Mouse (Mus musculus) embryo, embryonic 9.5 days (tissue): Measurements from ENCODE around the gene Tmod3.
A peak's percentile ranks its signal among the peaks of the same experiment; 100 is the strongest.

Experiments used
- DNase-seq: peaks from one replicate; pipeline ENCODE4 v3.0.0-alpha.2; 2017; ENCODE audit errors: extremely low spot score

The Tmod3 gene

DNA sequence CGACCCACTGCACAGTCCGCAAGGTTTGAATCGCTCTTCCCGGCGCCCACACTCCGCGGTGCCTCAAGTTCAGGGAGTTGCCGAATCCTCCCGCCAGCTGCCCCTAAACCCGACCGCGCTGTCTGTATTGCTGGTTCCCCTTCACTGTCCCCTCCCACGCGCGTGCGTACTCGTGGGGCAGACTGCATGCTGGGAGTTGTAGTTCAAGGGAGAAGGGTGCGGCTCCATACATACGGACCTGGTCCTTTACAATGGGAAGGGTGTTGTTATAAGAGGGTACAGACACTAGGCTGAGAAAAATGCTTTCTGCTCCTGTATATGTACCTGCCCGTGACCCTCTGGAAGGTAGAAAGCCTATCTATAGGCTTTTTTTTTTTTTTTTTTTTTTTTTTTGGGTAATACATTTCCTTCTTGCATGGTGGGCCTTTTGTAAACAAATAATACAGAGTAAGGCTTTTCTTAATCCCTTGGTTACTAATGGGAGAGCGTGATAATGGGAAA is at the start of gene Tmod3:
Tmod3 (minus strand) TSS at position 146 of the 501 bp plus-strand sequence.
- DNase-seq, result peak; percentile 96

DNA sequence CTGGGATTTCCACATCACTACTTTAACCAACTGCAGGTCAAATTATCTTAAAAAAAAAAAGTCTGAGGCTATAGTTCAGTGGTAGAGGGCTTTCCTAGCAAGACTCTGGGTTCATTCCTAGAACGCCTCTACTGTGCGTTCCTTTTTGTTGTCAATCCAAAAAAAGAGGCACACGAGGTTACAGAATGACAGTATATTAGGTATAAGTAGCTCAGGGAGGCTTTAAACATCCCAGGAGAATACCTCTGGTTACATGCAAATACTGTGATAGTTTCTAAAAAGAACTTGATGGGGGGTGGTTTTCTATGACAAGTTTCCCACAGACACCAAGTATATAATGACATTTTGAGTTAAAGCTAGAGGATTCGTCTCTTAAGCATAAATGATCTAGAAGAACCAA is 48.0 kb upstream of the Tmod3 start:
- no peak for DNase-seq

DNA sequence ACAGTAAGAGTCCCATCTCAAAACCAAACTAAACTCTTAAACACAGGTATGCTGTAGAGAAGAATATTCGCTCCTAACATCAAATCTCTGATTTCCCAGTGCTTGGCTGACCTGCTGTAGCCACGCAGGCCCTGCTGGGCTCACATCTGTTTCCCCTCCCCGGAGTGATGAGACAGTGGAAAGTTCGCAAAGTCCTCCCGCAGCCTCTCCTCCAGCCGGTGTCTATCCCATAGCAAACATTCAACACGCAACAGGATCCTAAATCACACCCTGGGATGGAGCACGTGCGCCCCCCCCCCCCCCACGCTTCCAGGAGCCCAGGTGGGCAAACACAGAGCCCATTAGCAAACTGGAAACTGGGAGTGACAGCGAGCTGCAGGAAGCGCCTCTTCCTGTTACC is 42.1 kb upstream of the Tmod3 start:
- no peak for DNase-seq

DNA sequence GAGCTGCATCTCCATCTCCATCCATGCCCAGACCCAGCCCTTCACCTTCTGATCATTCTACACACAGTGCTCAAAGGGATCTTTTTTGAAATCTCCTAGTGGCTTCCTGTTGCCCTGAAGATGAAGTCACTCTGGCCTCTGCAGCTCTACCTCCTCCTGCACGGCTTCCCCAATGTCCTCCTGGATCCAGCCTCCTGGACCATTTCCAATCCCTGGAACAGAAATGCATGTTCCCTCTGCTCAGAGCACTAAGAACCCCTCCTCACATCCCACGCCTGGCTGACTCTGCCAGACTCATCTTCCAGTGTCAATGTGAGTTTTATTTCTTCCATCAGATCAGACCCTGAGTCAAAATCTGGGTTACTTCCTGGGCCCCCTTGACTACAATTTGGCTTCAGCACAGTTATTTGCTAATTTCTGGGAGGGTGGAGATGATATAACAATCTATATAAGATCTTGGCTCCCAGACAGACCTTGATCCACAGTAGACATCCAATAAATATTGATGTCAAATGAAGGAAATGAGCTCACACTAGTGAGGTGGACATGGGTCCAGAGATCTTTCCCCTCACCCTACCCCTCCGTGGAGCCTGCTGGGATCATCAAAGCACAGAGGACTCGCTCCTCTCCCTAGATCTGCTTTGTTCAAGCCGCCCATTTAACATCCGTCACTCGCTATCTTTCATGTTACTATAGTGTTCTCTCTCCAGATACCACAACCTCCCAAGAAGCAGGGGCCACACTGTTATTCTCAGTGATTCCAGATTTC is 40.9 kb upstream of the Tmod3 start:
- no peak for DNase-seq

DNA sequence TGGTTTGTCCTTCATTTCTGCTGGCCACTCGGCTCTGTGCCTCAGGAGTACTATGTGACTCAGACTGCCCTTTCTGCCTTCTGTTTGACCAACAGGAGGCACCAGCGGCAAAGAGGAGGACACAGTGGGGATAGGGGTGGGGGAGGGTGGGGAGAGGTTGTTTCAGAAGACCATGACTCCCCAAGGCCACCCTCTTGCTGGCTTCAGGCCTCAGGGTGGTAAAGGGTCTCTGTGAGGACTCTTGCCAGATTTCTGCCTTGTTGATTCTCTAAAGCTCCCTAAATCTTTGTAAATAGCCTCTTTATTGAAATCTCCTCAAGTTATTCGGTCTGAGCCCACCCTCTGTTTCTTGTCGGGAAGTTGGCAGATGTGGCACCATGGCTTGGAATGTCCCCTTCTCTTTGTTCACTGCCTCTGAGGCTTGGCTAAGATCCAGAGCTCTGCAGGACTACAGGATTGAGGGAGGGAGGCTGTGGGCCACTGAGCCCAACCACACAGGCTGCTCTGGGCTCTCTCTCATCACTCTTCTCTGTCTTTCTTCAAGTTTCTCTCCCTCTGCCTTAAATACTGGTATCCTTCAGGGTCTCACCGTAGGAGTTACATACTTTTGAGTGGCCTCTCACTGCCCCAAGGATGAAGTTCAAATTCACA is 39.9 kb upstream of the Tmod3 start:
- DNase-seq, result no peak

DNA sequence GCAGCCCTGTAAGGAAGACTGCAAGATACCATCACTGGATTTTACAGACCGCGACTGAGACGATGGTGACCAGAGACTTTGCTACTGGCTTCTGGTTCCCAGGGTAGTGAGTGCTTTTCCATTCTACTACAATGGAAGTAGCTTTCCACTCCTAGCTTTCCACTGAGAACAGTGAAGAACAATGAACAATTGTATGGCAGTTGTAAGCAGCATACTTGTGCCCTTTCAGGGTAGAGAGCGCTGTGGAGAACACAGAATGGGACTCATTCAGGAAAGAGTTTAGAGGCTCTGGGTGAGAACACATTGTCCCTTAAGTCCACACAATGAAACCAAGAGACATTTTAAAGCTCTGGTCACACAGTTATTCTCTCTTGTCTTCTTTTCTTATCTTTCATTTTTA is 38.1 kb upstream of the Tmod3 start:
- no peak for DNase-seq

DNA sequence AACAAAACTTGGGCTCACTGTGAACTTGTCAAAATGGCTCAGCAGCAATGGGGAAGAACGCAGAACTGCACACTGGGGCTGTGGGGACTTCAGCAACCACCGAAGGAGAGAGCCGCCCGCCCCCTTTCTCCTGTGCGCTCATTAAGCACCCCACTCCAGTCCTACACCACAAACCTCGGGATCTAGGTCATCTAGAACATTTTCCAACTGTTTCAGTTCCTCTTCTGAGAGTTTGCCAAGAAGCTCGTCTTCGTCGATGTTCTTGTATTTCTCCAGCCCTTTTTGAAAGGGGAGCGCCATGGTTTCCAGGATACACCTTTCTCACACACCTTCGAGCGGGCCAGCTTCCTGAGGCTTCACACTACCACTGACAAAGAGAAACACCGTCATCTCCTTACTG is 37.6 kb upstream of the Tmod3 start:
- DNase-seq, result no peak

DNA sequence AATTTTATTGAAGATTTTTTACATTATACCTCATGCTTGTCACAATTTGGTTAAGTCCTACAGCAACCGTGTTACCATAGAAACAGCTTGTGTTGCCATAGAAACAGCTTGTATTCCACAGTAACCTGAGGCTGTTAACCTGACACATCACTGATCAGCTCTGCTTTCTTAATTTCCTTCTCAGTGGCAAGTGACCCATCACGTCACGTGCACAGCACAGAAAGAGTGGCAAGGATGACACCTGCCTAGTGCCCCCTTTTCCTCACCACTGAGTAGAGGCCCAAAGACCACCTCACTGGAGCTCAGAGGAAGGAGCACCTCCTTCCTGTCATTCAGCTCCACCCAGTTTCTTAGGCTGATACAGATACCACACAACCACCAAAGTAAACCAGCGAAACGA is 34.0 kb upstream of the Tmod3 start:
- no peak for DNase-seq

DNA sequence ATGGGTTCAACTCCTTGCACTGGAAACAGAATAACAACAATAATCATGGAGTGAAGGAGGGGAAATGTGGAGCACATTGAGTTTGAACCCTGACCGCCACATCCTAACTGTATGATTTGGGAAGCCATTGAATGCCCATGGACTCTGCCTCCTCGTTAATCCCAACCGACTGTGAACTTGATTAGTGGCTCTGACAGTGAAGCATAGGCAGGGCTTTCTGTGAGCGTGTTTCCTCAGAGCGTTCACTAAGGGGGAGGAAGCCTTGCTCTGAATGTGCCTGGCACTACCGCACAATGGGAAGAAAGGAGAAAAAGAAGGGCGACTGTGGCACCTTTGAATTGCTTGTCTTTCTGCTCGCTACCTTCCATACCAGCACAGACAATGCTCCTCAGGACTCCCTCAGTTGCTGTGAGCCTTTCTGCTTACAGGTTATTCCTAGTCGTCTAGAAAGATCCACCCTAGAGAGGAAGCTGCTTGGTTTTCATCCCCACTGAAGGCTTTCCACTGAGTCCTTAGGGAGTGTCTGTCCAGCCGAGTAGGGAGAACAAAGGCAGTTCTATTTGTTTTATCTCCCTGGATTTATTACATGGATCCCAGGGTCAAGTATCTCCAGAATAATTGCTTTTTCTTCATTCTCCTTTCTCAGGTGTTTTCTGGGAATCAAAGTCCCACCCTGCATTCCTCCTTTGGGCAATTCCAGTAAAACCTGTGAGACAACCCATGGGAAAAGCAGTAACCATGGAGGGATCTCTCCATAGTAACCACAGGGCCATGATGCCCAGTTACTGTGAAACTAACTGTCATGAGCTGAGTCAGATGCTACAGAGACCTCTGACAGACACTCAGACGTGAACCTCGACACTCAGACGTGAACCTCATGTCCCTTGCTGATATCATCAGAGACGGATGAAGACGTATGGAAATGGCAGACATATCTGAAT is 30.7 kb upstream of the Tmod3 start:
- DNase-seq, result no peak

DNA sequence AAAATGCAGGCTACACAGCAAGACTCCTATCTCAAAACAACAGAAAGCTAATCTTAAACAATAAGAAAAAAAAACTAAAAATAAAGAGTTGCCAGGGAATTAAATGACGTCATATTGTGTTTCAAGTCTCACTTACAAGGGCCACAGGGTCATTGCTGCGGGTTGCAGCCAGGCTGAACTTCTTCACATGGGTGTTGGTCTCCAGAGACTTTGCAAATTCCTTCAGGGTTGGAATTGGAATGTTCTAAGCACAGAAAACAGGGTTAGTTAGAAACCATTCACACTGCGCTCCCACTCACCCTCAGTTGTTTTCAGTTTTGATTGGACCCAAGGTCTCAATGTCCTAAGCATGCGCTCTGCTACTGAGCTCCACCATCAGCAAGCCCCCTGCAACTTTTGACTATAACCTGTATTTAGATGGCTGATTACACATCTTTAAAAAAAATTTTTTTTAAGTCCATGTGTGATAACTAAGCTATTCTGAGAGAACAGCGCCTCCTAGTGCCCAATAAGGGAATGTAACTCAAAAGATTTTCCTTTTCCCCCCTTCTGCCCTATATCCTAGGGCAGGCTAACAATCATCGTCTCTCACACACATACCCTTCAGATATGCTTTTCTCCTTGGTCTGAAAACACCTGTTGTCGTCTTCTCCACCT is 22.4 kb upstream of the Tmod3 start:
- DNase-seq, result peak; percentile 32

DNA sequence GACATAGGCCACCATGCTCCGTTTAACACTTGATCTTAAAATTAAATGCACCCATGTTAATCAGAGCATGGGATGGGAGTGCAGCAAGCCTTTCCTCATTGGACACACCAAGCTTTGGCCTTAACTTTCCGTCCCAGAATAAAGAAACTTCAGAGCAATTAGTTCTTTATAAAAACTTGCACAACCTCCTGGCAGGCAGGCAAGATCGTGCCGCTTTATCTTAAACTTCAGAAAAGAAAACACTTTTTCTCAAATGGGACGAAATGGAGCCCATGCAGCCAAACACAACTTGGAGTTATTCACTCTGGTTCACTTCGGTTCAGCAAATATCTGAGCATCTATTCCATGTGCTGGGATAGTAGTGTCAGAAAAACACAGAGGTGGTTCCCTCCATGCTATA is 19.9 kb upstream of the Tmod3 start:
- DNase-seq, result no peak

DNA sequence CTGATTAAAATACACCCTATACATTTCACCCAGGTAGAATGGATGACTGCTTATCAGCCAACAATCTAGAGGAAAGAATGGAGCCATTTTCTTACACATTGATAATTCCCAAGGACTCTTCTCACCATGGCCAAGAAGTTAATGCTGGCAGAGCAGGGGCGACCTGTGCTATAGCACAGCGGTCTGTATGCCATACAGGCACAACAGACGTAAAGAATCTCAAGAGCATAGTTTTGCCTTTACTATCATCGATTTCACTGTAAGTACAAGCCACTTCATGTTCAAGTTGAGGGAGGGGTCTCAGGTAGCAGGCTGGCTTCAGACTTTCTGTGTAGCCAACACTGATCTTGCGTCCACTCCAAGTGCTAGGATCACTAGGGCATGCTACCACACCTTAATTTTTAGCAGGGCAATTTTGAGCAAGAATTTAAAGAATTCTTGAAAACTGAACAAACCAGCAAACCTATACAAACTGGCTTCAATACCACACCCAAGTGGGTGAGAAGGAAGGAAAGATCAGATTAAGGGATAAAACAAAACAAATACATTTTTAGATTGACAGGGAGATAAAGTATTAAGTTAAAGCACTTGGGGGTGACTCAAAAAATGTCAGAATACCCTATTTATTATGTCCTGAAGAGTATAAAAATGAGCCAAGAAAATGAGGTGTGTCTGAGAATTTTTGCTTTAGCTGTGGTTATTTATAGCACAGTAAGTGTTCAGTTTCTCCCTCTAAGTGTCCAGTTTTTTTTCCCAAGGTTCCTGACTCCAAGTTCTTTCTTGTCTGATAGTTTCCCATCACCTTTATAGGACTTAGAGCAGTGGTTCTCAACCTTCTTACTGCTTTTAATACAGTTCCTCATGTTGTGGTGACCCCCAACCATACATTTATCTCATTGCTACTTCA is 11.8 kb upstream of the Tmod3 start:
- no peak for DNase-seq

DNA sequence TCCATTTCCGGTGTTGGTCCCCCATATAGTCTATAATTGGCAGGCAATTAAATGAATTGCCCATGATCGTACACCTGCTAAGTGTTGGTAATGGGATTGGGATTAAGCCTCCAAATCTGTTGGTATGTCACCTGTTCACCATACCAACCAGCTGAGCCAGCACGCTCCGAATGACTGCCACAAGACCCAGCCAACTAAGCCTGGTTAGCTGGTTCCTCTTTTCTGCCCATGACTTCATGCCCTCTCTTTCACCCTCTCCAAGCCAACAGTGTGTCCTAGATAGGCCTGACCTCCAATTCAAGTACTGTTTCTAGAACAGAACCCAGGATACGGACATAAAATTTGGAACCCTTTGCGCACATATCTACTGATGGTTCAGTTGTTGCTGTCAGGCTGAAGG is 8.9 kb upstream of the Tmod3 start:
- DNase-seq, result no peak

DNA sequence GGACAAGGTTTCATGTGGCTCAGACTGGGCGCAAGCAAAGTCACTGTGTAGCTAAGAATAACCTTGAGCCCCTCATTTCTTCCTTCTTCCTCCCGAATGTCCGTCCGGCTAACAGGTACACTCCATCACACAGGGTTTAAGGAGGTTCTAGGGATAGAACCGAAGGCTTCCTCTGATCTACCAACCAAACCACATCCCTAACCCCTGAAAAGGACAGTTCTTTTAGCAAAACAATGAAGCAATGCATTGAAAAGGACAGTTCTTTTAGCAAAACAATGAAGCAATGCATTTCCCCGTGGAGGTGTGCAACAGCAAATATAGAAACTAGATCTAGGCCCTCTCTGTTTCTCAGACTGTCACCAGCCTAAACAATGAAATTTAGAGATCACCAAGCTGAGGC is 5.4 kb upstream of the Tmod3 start:
- no peak for DNase-seq

DNA sequence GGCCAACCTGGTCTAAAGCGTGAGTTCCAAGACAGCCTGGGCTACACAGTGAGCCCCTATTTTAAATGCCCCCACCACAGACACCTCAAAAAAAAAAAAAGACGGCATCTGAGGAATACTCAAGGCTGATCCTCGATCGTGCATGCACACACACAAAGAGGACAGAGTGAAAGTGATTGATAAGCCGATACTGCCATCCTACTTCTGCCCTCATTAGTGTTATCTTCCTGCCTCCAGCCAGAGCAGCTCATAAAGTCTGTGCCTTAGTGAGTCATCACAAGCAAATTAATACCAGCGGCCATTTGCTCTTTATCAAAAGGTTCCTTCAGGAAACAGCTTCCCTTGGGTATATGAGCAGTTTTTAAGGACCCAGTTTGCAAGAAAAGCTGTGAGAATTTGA is 4.2 kb upstream of the Tmod3 start:
- DNase-seq, result no peak

DNA sequence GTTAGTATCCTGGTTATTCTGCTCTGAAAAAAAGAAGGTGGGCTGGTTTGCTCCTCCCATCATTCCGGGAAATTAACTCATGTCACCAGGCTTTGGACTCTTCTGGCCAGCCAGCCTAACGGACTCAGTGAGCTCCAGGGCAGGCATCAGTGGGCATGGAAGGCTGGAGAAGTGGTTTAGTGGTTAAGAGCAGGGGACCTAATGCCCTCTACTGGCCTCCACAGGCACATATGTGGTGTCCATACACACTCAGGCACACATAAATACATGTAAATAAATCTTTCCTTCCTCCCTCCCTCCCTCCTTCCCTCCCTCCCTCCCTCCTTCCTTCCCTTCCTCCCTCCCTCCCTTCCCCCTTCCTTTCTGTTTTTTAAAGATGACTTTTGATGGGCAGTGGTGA is 3.7 kb upstream of the Tmod3 start:
- DNase-seq, result no peak

DNA sequence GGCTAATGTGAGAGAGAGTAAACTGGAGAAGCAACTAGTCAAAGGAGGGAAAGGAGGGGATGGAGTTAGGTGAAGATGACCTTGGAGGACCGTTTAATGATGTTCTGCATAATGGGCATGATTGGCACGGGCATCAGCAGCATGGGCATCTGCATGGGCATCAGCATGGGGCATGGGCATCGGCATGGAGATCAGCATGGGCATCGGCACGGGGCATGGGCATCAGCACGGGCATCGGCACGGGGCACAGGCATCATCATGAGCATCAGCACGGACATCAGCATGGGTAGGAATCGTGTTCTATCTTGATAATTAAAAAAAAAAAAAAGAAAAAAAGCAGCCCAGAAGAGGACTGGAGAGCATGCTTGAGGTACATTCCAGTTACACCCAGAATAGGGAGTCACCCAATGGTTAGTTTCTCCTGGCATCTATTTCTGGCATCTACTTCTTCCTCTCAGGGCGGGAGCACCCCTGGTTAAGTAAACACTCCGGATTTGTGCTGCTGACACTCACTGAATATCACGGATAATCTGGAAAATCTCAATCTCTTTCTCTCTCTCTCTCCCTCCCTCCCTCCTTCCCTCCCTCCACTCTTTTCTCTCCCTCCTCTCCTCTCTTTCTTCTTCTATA is 1.7 kb upstream of the Tmod3 start:
- no peak for DNase-seq

DNA sequence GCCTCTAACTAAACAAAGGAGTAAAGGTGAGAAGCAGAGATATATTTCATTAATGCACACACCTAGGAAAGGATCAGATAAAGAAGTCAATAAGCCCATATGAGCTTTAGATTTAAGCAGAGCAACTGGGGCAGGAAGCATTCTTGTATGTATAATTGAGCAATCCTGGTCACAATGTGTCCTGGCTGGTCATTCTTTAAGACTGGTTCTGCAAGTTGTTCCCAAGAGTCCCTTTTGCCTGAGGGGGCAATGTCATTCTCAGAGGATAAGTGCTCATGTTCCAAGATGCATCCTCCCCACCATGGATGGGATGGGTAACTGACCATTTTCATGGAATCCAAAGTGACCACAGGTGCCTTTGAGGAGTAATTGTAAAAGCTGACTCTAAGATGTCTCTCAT is 896 bp upstream of the Tmod3 start:
- DNase-seq, result no peak

DNA sequence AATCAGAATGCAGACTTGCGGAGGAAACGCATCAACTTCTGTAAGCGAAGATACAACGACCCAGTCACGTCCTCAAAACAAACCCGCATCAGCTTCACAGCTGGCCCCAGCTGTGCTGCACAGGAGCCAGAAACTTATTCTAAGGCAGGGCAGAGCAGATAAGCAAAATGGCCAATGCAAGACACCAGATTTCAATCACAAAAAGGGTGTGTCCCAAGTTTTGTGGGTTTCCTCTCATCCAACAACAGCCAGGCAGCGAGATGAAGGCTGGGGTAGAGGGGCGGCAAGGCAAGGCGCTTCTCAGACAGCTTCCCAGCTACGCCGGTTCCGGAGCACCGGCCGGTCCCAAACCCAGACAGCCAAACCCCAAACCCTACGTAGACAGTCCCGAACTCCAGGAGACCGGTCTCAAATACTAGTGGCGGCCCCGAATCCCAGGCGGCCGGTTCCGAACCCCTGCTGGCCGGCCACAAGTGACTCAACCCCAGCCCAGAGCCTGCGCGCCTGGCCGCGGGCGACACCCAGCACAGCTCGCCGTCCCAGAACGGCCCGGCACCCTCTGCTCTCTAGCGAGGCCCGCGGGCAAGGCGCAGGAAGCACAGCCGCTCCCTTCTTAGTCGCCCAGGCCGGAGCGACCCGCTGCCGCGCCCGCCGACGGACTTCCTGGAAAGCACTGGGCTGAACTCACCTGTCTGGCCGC is 495 bp downstream of the Tmod3 start:
- no peak for DNase-seq

DNA sequence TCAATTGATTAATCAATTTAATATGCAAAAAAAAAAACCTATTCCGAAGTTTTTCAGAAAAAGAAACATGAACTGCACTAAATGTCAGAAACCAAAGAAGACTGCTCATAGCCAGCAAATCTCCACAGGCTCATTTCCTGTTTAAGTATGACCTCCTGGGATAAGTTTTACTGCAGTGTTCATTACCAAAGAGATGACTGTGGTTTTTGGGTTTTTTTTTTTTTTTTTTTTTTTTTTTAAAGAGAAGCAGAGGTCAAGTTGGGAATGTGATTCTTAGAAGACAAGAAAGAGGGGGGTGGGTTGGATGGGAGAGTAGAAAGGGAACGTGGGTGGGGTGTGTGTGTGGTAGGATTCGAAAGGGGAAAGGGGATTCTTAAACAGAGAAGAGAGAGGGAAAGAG is 1.1 kb downstream of the Tmod3 start:
- DNase-seq, result no peak
